Mouse (Mus musculus) liver, adult 2 months (tissue): ENCODE measurements at regions not wholly inside any gene's neighbourhood (a gene's known extent, or its start where the extent isn't known, plus 50 kb on each side); places are given as distances from the start of the nearest gene placed in this dataset.

ENCODE experiments used
- DNase-seq: peaks from one replicate; pipeline ENCODE4 v3.0.0-alpha.2; 2011; ENCODE audit warnings: low read depth, low spot score; ENCODE audit errors: extremely low read depth
- H3K27ac ChIP-seq: fragments of 200-500 bp; replicated peaks from 2 replicates; pipeline ENCODE4 v1.5.1; 2012; ENCODE audit warnings: low read depth, mild to moderate bottlenecking, control low read depth, inconsistent platforms, low read length; ENCODE audit not compliant: insufficient read depth
- H3K27me3 ChIP-seq: fragments of 200-500 bp; 2 replicates; pipeline ENCODE4 v1.6.1; 2012; ENCODE audit warnings: mild to moderate bottlenecking, moderate library complexity, low read length, inconsistent platforms; ENCODE audit not compliant: control insufficient read depth, insufficient read depth
- H3K36me3 ChIP-seq: fragments of 200-500 bp; 2 replicates; pipeline ENCODE4 v1.6.1; 2012; ENCODE audit warnings: low read length, inconsistent platforms; ENCODE audit not compliant: control insufficient read depth, insufficient read depth
- H3K4me1 ChIP-seq: fragments of 200-500 bp; 2 replicates; pipeline ENCODE4 v1.6.1; 2011; ENCODE audit warnings: low read length; ENCODE audit not compliant: control insufficient read depth, insufficient read depth
- H3K4me3 ChIP-seq: fragments of 200-500 bp; 2 replicates; pipeline ENCODE4 v1.5.1; 2011; ENCODE audit warnings: low read depth, mild to moderate bottlenecking, control low read depth, low read length, moderate library complexity; ENCODE audit not compliant: insufficient read depth
- H3K79me2 ChIP-seq: fragments of 200-500 bp; 2 replicates; pipeline ENCODE4 v1.6.1; 2012; ENCODE audit warnings: inconsistent platforms, mild to moderate bottlenecking, low read length, moderate library complexity; ENCODE audit not compliant: control insufficient read depth, insufficient read depth
- H3K9ac ChIP-seq: fragments of 200-500 bp; 2 replicates; pipeline ENCODE4 v1.6.1; 2012; ENCODE audit warnings: low read depth, mild to moderate bottlenecking, control low read depth, inconsistent platforms, low read length
- CTCF ChIP-seq: fragments of 200-500 bp; IDR thresholded peaks from 2 replicates; pipeline ENCODE4 v1.5.1; 2011; ENCODE audit warnings: low read depth, low read length, control low read depth
- POLR2A ChIP-seq: fragments of 200-500 bp; IDR thresholded peaks from 2 replicates; pipeline ENCODE4 v1.6.1; 2011; ENCODE audit warnings: low read length, control low read depth; ENCODE audit not compliant: insufficient read depth; ENCODE audit errors: extremely low read depth
- WGBS: fragments of 180-500 bp; shearing (Covaris S2); methylation state at CpG from one replicate; pipeline ENCODE4 v1.1.7; 2018; 5-methylcytosine and 5-hydroxymethylcytosine counted together

GRCm38 (mm10) chr14:79929451-79929850 lies 54.4 kb upstream of the Olfm4 start:
- no peak for DNase-seq
- no peaks in the 10 kb centered on the region for H3K4me1 ChIP-seq
- 72% methylated on average over 3 of the region's 3 CpGs for WGBS
- no peaks in the 10 kb centered on the region for H3K79me2 ChIP-seq
- no peaks in the 10 kb centered on the region for H3K27me3 ChIP-seq
- H3K36me3 ChIP-seq, result no peaks in the 10 kb centered on the region
- TF ChIP-seq POLR2A (no peak), CTCF (no peak)
- no peak overlapping the region for H3K9ac ChIP-seq
- H3K4me3 ChIP-seq, result no peak overlapping the region
- H3K27ac ChIP-seq, result no peak overlapping the region

GRCm38 (mm10) chr14:79927161-79927560 lies 56.7 kb upstream of the Olfm4 start:
- DNase-seq, result no peak
- WGBS, result 81% methylated on average over 1 of the region's 1 CpGs
- TF ChIP-seq CTCF (no peak), POLR2A (no peak)

GRCm38 (mm10) chr14:79916960-79917848 lies 66.7 kb upstream of the Olfm4 start:
- TF ChIP-seq CTCF (no peak), POLR2A (no peak)
- 71% methylated on average over 9 of the region's 9 CpGs for WGBS
- no peak overlapping the region for H3K4me3 ChIP-seq
- no peaks in the 10 kb centered on the region for H3K27me3 ChIP-seq
- no peaks in the 10 kb centered on the region for H3K4me1 ChIP-seq
- DNase-seq, result no peak
- no peak overlapping the region for H3K27ac ChIP-seq
- H3K79me2 ChIP-seq, result no peaks in the 10 kb centered on the region
- H3K9ac ChIP-seq, result no peak overlapping the region
- H3K36me3 ChIP-seq, result no peaks in the 10 kb centered on the region

More at GRCm38 (mm10) chr14:79927161-79927560, 56.7 kb upstream of the Olfm4 start:
- no peaks in the 10 kb centered on the region for H3K36me3 ChIP-seq
- no peaks in the 10 kb centered on the region for H3K79me2 ChIP-seq
- H3K9ac ChIP-seq, result no peak overlapping the region
- H3K27ac ChIP-seq, result no peak overlapping the region
- H3K4me3 ChIP-seq, result no peak overlapping the region
- no peaks in the 10 kb centered on the region for H3K27me3 ChIP-seq
- H3K4me1 ChIP-seq, result no peaks in the 10 kb centered on the region

GRCm38 (mm10) chr14:79914966-79915365 lies 68.9 kb upstream of the Olfm4 start:
- no peaks in the 10 kb centered on the region for H3K79me2 ChIP-seq
- H3K27ac ChIP-seq, result no peak overlapping the region
- no peak overlapping the region for H3K4me3 ChIP-seq
- no peak overlapping the region for H3K9ac ChIP-seq
- no peaks in the 10 kb centered on the region for H3K27me3 ChIP-seq
- WGBS, result 63% methylated on average over 4 of the region's 4 CpGs
- no peaks in the 10 kb centered on the region for H3K4me1 ChIP-seq
- no peaks in the 10 kb centered on the region for H3K36me3 ChIP-seq
- DNase-seq, result no peak
- TF ChIP-seq CTCF (no peak), POLR2A (no peak)

GRCm38 (mm10) chr14:79913315-79913714 lies 70.6 kb upstream of the Olfm4 start:
- H3K27me3 ChIP-seq, result no peaks in the 10 kb centered on the region
- H3K27ac ChIP-seq, result no peak overlapping the region
- no peak overlapping the region for H3K4me3 ChIP-seq
- TF ChIP-seq POLR2A (no peak), CTCF (no peak)
- no peak for DNase-seq
- H3K36me3 ChIP-seq, result no peaks in the 10 kb centered on the region
- H3K4me1 ChIP-seq, result no peaks in the 10 kb centered on the region
- H3K9ac ChIP-seq, result no peak overlapping the region
- no peaks in the 10 kb centered on the region for H3K79me2 ChIP-seq

GRCm38 (mm10) chr14:79912610-79913009 lies 71.3 kb upstream of the Olfm4 start:
- no peaks in the 10 kb centered on the region for H3K4me1 ChIP-seq
- H3K4me3 ChIP-seq, result no peak overlapping the region
- no peaks in the 10 kb centered on the region for H3K27me3 ChIP-seq
- DNase-seq, result no peak
- no peaks in the 10 kb centered on the region for H3K79me2 ChIP-seq
- WGBS, result 48% methylated on average over 4 of the region's 4 CpGs
- H3K9ac ChIP-seq, result no peak overlapping the region
- H3K36me3 ChIP-seq, result no peaks in the 10 kb centered on the region
- no peak for TF ChIP-seq POLR2A
- peak; percentile 29; the same call in 1 of the 2 replicates for TF ChIP-seq CTCF
- no peak overlapping the region for H3K27ac ChIP-seq
